Mouse (Mus musculus) limb, embryonic 10.5 days (tissue): ENCODE data around the gene Adgrl1. TPM values are rescaled to one million over a fixed set of nuclear protein-coding genes. Genes with fewer than 3 reads are reported as not detected.

ENCODE experiments used
- DNase-seq: peaks from one replicate; pipeline ENCODE4 v3.0.0-alpha.2; 2017; ENCODE audit warnings: low spot score
- H3K27ac ChIP-seq: fragments of 300-500 bp; sonication (generic); 2 replicates; pipeline ENCODE4 v1.5.1; 2016; ENCODE audit warnings: mild to moderate bottlenecking
- H3K27me3 ChIP-seq: fragments of 300-500 bp; sonication (generic); 2 replicates; pipeline ENCODE4 v1.6.1; 2016; ENCODE audit warnings: low read depth, mild to moderate bottlenecking; ENCODE audit not compliant: poor library complexity, severe bottlenecking
- H3K36me3 ChIP-seq: fragments of 300-500 bp; sonication (generic); 2 replicates; pipeline ENCODE4 v1.6.1; 2016; ENCODE audit warnings: mild to moderate bottlenecking, moderate library complexity
- H3K4me1 ChIP-seq: fragments of 300-500 bp; sonication (generic); 2 replicates; pipeline ENCODE4 v1.6.1; 2016
- H3K4me3 ChIP-seq: fragments of 300-500 bp; sonication (generic); 2 replicates; pipeline ENCODE4 v1.5.1; 2016; ENCODE audit warnings: mild to moderate bottlenecking, moderate library complexity
- H3K9me3 ChIP-seq: fragments of 300-500 bp; sonication (generic); replicated peaks from 2 replicates; pipeline ENCODE4 v1.6.1; 2016; ENCODE audit warnings: mild to moderate bottlenecking
- WGBS: fragments of 180-500 bp; shearing (Covaris S2); methylation state at CpG from one replicate; pipeline ENCODE4 v1.1.7; 2016; 5-methylcytosine and 5-hydroxymethylcytosine counted together
- polyA plus RNA-seq: library from polyadenylated mRNA; unstranded; fragments of >200 nt; fragmentation: Nextera tagmentation; extraction: Ambion mirVana; gene quantifications from 2 replicates; pipeline ENCODE4 v1.2.1, GENCODE M21; 2016

Gene Adgrl1
- polyA plus RNA-seq, 1 experiment from 2014 or later, result 16.2 TPM

DNA sequence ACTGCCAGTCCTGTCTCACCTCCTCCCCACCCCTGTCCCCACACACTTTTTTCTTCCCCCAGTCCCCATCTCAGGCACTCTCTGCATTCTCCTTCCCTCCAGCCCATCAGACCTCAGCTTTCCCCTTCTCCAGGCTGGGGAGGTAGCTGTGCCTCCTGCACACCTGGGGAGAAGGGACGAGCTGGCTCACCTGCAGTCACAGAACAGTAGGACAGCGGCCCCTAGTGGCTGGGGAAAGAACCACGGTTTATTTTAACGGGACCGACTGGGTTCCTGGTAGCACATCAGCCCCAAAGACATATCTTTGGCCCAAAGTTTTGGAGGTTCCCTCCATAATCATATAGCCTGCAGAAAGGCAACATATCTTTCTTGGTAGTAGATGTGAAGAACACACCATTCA, 6.0 kb upstream of the Adgrl1 start:
- peak; percentile 85 for DNase-seq
- Histone ChIP-seq H3K9me3 (no peaks in the 10 kb centered on the region), H3K36me3 (no peaks in the 10 kb centered on the region), H3K4me1 (peaks cover 24% of the 10 kb centered on the region), H3K27ac (no peak overlapping the region), H3K27me3 (peaks cover 45% of the 10 kb centered on the region), H3K4me3 (no peak overlapping the region)
- WGBS, result 2% methylated on average over 5 of the region's 5 CpGs

- H3K36me3 ChIP-seq, result no peaks in the 10 kb centered on the region
- DNase-seq, result peak; percentile 50
- peaks cover 45% of the 10 kb centered on the region for H3K27me3 ChIP-seq
- no peaks in the 10 kb centered on the region for H3K9me3 ChIP-seq
- no peak overlapping the region for H3K4me3 ChIP-seq
- peaks cover 34% of the 10 kb centered on the region for H3K4me1 ChIP-seq
- 4% methylated on average over 5 of the region's 5 CpGs for WGBS
- H3K27ac ChIP-seq, result no peak overlapping the region
Measured at GRCm38 (mm10) chr8:83895894-83896293, 4.0 kb upstream of the Adgrl1 start.

DNA sequence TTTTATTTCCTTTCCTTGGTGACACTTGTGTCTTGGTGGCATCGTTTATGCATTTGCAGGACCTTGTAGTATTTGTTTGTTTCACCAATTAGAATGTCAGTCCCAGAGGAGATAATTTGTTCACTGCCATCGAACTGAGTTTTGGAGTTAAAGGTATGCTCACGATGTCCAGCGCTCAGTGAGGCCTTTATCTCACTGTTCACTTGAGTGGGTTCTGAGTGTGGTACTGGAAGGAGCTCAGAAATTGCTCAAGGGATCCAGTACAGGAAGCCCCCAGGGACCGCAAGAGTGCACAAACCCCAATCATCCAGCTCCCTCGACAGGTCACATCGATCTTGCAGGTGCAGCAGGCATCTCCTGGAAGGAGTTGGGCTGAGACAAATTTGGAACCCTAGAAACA, 3.4 kb upstream of the Adgrl1 start:
- Histone ChIP-seq H3K27me3 (peaks cover 45% of the 10 kb centered on the region), H3K4me3 (no peak overlapping the region), H3K27ac (no peak overlapping the region), H3K36me3 (no peaks in the 10 kb centered on the region), H3K4me1 (peaks cover 40% of the 10 kb centered on the region), H3K9me3 (no peaks in the 10 kb centered on the region)
- DNase-seq, result no peak
- WGBS, result 86% methylated on average over 7 of the region's 7 CpGs

DNA sequence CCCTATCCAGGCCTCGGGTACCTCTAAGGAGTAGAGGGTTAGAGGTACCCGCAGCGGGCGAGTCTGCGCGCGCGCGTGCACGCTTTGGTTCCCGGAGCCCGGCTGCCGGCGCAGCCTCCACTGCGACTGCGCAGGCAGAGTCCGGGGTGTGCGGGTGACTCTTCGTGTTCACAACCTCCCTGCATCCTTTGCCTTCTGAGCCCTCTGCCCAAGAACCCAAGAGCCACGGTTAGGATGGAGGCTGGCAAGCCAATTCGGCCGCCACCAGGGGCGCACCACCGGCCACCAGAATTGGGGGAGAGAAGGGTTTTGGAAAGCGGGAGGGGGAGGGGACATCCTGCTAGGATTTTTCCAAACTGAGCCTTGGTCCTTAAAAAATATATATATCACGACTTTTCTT, 2.7 kb upstream of the Adgrl1 start:
- no peaks in the 10 kb centered on the region for H3K9me3 ChIP-seq
- H3K36me3 ChIP-seq, result no peaks in the 10 kb centered on the region
- H3K4me1 ChIP-seq, result peaks cover 47% of the 10 kb centered on the region
- peak overlapping the region; percentile 46 for H3K4me3 ChIP-seq
- peak overlapping the region; percentile 72 for H3K27ac ChIP-seq
- 2% methylated on average over 26 of the region's 26 CpGs for WGBS
- peaks cover 45% of the 10 kb centered on the region for H3K27me3 ChIP-seq
- peak; percentile 83 for DNase-seq

GRCm38 (mm10) chr8:83898456-83898855, 1.4 kb upstream of the Adgrl1 start:
- H3K36me3 ChIP-seq, result no peaks in the 10 kb centered on the region
- WGBS, result 3% methylated on average over 10 of the region's 10 CpGs
- H3K9me3 ChIP-seq, result no peaks in the 10 kb centered on the region
- H3K4me3 ChIP-seq, result peak overlapping the region; percentile 95
- peaks cover 35% of the 10 kb centered on the region for H3K27me3 ChIP-seq
- H3K27ac ChIP-seq, result peak overlapping the region; percentile 96
- peaks cover 59% of the 10 kb centered on the region for H3K4me1 ChIP-seq
- no peak for DNase-seq

DNA sequence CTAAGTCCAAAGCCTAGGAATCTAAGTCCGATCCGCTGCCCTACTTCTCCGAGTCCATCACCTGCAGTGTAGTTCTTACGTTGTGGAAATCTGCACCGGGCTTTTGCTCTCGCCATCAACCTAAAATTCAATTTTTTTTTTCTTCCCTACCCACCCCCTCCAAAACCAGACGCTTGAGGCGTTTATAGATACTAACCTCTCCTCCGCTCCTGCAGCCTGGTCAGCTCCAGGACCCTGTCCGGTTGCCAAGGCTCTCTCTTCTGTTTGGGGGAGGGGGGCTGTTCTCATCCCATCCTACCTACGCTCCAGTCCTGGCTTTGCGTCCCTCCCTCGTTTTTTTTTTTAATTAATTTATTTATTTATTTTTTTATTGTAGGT, 931 bp upstream of the Adgrl1 start:
- Histone ChIP-seq H3K4me1 (peaks cover 65% of the 10 kb centered on the region), H3K9me3 (no peaks in the 10 kb centered on the region), H3K36me3 (no peaks in the 10 kb centered on the region), H3K27me3 (peaks cover 29% of the 10 kb centered on the region), H3K4me3 (peak overlapping the region; percentile 95), H3K27ac (peak overlapping the region; percentile 96)
- peak; percentile 76 for DNase-seq
- WGBS, result under 1% methylated on average over 13 of the region's 13 CpGs

DNA sequence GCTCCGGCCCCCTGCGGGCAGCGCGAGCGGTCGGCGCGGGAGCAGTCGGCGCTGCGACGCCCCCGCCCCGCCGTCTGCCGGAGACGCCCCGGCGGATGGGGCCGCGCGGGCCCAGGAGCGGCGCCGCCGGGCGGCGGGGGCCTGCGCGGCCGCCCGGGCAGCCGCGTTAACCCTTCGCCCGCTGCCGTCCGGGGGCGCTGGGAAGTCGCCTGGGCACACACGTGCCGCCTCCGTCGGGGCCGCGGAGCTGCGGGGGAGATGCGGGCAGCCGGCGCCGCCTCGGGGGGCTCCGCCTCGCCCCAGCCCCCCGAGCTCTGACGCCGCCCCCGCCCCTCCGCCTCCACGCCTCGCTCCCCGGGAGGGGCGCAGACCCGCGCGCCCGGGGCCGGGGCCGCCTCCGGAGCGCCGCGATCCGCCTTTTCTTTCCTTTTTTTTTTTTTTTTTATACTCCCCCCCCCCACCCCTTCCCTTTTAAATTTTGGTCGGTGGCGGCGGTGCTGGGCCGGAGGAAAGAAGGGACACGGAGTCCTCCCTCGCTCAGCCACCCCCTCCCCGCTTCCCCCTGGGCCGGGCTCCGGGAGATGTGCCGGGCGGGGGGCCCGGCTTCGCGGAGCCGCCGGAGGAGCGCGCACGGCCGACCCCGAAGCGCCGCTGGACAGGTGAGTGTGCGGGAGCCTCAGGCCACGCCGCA, 506 bp downstream of the Adgrl1 start:
- Histone ChIP-seq H3K36me3 (peaks cover 3% of the 10 kb centered on the region), H3K27me3 (peaks cover 15% of the 10 kb centered on the region), H3K27ac (peak overlapping the region; percentile 96), H3K9me3 (no peaks in the 10 kb centered on the region), H3K4me3 (peak overlapping the region; percentile 95), H3K4me1 (peaks cover 79% of the 10 kb centered on the region)
- WGBS, result 4% methylated on average over 82 of the region's 100 CpGs
- no peak for DNase-seq

GRCm38 (mm10) chr8:83900957-83901270, 1.0 kb downstream of the Adgrl1 start:
- peak; percentile 62 for DNase-seq
- Histone ChIP-seq H3K27ac (peak overlapping the region; percentile 96), H3K4me1 (peaks cover 82% of the 10 kb centered on the region), H3K27me3 (peaks cover 10% of the 10 kb centered on the region; the same call in 1 of the 2 replicates), H3K36me3 (peaks cover 8% of the 10 kb centered on the region), H3K4me3 (peak overlapping the region; percentile 95), H3K9me3 (no peaks in the 10 kb centered on the region)
- WGBS, result 1% methylated on average over 40 of the region's 40 CpGs

DNA sequence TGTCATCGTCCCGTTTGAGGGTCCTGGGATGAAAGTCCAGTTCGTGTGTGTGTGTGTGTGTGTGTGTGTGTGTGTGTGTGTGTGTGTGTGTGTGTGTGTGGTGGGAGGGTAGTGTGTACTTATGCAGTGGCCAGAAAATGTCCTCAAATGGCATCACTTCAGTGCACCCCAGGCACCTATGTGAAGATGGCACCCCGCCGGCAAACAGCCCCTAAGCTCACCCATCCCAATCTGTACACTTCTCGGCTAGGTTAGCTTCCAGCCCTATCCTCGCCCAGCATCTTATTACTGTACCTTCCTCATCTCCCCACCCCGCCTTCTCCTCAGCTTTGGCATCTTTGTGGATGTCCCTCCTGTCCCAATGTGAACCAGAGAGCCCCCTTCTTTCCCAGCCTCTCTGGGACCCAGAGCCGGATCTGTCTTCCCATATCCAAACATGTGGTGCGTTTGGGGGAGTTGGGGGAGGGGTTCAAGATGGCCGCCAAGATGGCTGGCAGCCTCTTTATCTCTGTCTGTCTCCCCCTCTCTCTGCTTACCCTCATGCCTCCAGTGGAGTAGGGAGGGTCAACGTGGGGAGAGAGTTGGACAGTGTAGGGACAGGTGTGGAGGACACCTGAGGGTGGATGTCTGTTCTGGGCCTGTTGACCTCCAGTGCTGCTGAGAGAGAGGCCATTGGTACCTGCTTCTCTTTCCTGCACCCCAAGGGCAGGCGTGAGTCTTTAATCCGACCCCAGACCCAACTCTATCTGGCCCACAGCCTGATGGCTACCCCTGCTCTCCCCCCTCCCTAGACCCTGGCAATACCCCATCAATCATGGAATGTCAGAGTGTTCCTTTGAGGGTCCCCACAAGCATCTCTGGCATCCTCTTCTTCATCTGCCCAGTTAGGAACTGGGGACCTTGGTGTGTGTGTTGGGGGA, 1.9 kb downstream of the Adgrl1 start:
- Histone ChIP-seq H3K27me3 (peaks cover under 1% of the 10 kb centered on the region; the same call in 1 of the 2 replicates), H3K9me3 (no peaks in the 10 kb centered on the region), H3K36me3 (peaks cover 11% of the 10 kb centered on the region), H3K4me1 (peaks cover 79% of the 10 kb centered on the region), H3K4me3 (peak overlapping the region; percentile 95), H3K27ac (peak overlapping the region; percentile 96)
- 12% methylated on average over 14 of the region's 14 CpGs for WGBS
- DNase-seq, result peak; percentile 46

- 4% methylated on average over 13 of the region's 13 CpGs for WGBS
- peaks cover 74% of the 10 kb centered on the region for H3K4me1 ChIP-seq
- peak; percentile 62 for DNase-seq
Measured at GRCm38 (mm10) chr8:83902961-83903666, 3.2 kb downstream of the Adgrl1 start.

DNA sequence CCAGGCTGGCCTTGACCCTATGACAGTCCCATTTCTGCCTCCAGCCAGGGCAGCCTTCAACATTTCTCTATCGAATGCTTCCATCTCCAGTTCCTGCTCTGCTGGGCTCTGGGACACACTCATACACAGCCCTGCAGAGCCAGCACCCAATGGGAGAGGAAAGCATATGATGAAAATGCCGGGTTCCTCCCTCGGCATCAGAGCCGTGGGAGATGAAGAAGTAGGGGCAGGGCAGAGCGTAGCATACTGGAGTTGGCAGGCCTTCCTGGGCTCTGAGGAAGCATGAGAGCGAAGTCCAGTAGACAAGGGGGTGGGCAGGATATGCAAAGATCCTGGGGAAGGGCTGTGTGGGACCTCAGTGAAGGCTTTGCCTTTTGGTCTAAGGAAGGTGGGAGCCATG, 8.7 kb downstream of the Adgrl1 start:
- Histone ChIP-seq H3K36me3 (peaks cover 24% of the 10 kb centered on the region), H3K27ac (no peak overlapping the region), H3K9me3 (no peaks in the 10 kb centered on the region), H3K27me3 (no peaks in the 10 kb centered on the region), H3K4me3 (no peak overlapping the region), H3K4me1 (peaks cover 39% of the 10 kb centered on the region)
- WGBS, result 86% methylated on average over 6 of the region's 6 CpGs
- no peak for DNase-seq

More at GRCm38 (mm10) chr8:83902961-83903666, 3.2 kb downstream of the Adgrl1 start:
- Histone ChIP-seq H3K9me3 (no peaks in the 10 kb centered on the region), H3K36me3 (peaks cover 15% of the 10 kb centered on the region), H3K4me3 (peak overlapping the region; percentile 95), H3K27ac (peak overlapping the region; percentile 72), H3K27me3 (no peaks in the 10 kb centered on the region)

- 59% methylated on average over 8 of the region's 8 CpGs for WGBS
- H3K27ac ChIP-seq, result no peak overlapping the region
- no peak overlapping the region for H3K4me3 ChIP-seq
- H3K36me3 ChIP-seq, result peaks cover 24% of the 10 kb centered on the region
- H3K27me3 ChIP-seq, result no peaks in the 10 kb centered on the region
- H3K4me1 ChIP-seq, result peaks cover 38% of the 10 kb centered on the region
- H3K9me3 ChIP-seq, result no peaks in the 10 kb centered on the region
- DNase-seq, result no peak
Measured at GRCm38 (mm10) chr8:83909311-83909710, 9.4 kb downstream of the Adgrl1 start.
